Mouse (Mus musculus) left cerebral cortex, postnatal 36 days (tissue): ENCODE results near the gene Olfr876. TPM values are rescaled to one million over a fixed set of nuclear protein-coding genes. Genes with fewer than 3 reads are reported as not detected.
A peak's percentile ranks its signal among the peaks of the same experiment; 100 is the strongest.
"Not testable (repeated sequence)": the region's sequence is repeated elsewhere in the genome, so short reads cannot be mapped to it uniquely, and the experiment has no call there.

Experiments
- DNase-seq, 2 experiments: peaks; one replicate each; pipeline ENCODE4 v3.0.0; 2021 to 2022; ENCODE audit warnings: low spot score in 2 of 2, mixed read lengths in 1 of 2
- intact Hi-C: fragments of 180-260 bp; cut with DNase I; formaldehyde crosslinking; loops from one replicate; pipeline ENCODE4 v1.15.1; 2025
- total RNA-seq, 2 experiments: library from RNA; stranded (reverse); gene quantifications; 2 replicates each; pipeline ENCODE4 v1.2.3; 2021

The Olfr876 gene
- total RNA-seq = not detected

DNA sequence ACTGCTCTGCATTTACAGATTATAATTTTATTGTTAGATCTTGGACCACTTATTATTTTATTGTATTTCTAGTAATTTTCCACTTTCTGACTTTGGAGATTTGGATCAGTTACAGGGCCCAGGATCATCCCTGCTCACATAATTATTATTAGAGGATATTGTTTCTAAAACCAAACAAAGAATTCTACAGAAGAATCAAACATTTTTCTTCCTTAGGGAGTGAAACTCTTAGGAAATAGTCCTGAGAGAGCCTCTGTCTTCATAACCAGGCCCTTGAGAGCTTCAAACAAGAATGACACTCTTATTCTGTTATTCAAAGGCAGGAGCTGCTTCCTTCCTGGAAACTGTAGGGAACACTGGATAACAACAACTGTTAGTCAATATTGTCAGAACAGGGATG lies at the start of gene Olfr876:
Gene Olfr876 (plus strand): TSS at position 301 of the 400 bp plus-strand sequence.
- no peak for DNase-seq
- intact Hi-C loops = no loop called here

DNA sequence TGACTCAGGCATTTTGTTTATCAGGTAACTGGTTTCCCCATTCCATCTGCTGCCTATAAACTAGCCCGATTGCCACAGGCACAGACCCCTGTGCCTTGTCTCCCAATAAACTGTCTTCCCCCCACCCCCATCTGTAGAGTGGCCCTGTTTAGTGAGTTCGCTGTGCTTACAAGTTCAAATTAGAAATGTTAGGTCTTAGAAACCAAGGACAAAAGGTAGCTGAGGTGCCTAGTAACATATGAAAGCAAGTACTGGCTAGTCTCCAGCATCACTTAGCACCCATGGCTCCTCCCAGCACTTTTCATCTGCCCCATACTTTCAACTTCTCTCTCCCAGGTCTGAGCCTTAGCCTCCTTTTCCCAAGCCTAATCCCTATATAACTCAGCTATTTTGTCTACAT lies 41.1 kb upstream of the Olfr876 start:
- intact Hi-C loops = no loop called here

DNA sequence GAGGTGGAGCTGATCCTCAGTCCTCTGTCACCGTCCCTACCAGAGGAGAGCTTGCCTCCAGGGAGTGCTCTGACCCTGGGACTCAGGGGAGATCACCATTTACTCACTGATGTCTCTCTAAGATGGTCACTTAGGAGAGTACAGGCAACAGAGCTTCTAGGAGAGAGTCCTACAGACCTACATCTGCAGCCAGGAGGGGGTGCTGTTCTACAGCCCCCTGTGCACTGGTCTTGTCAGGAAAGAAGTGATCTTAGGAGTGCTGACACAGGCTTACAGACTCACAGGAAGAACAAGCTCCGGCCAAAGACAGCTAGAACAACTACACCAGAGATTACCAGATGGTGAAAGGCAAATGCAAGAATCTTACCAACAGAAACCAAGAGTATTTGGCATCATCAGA lies 40.3 kb upstream of the Olfr876 start:
- intact Hi-C loops = no loop called here
- no peak for DNase-seq

More for the DNA sequence above, 41.1 kb upstream of the Olfr876 start:
- DNase-seq = no peak

DNA sequence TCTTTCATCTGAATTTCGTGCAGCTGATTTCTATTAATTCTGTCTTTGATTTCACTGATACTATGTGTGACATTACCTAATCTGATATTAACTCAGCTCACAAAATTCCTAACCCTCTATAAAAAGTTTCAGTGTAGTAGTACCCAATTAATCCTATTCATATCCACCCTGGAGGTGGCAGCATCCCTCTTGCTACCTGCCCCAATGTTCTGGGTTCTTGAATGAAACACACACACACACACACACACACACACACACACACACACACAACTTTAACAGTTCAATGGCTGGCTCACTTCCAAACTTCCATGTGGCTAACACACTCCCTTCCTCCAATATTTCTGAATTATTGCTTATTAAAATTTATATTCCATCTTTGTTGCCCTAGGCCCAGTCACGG lies 32.2 kb upstream of the Olfr876 start:
- DNase-seq = no peak
- intact Hi-C loops = no loop called here

DNA sequence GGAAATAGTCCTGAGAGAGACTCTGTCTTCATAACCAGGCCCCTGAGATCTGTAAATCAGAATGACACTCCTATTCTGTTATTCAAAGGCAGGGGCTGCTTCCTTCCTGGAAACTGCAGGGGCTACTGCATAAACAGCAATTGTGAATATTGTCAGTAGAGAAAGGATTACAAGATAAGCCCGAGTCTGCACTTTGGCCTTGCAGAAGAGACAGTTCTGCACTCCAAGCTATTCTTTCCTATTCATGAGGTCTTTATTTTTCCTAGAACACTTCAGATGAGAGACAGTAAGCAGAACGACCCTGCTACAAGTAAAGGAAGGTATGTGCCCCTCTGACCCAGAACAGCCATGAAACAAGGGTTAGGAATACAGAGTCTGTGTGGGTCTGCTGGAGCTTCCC lies 31.1 kb upstream of the Olfr876 start, which contains the start of gene Olfr875:
Gene Olfr875 (plus strand): TSS at position 99 of the 400 bp plus-strand sequence.
- intact Hi-C loops = no loop called here
- DNase-seq = no peak

DNA sequence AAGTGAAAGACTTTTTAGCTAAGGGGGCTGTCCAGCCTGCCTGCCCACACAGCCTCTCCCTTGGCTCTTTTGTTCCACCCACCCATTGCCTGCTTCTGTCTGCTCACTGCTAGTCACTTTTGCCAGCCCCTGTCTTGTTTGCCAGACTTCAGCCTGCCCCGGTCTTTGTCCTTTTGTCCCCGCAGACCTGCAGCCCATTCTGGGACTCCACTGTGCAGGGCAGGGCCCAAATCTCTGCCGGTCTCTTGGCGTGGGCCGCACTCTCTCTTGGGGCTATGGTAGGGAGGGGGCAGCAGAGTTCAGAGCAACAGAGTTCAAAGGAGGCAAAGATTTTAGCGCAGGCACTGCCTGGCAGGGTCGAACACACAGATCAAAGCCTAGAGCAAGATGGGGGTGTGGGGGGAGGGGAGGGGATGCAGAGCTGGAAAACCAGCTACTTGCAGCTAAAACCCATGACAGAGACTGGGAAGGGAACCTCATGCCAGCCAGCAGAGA lies 20.0 kb upstream of the Olfr876 start:
- DNase-seq = peak in 1 of 2 experiments; percentile 10
- intact Hi-C loops = no loop called here

DNA sequence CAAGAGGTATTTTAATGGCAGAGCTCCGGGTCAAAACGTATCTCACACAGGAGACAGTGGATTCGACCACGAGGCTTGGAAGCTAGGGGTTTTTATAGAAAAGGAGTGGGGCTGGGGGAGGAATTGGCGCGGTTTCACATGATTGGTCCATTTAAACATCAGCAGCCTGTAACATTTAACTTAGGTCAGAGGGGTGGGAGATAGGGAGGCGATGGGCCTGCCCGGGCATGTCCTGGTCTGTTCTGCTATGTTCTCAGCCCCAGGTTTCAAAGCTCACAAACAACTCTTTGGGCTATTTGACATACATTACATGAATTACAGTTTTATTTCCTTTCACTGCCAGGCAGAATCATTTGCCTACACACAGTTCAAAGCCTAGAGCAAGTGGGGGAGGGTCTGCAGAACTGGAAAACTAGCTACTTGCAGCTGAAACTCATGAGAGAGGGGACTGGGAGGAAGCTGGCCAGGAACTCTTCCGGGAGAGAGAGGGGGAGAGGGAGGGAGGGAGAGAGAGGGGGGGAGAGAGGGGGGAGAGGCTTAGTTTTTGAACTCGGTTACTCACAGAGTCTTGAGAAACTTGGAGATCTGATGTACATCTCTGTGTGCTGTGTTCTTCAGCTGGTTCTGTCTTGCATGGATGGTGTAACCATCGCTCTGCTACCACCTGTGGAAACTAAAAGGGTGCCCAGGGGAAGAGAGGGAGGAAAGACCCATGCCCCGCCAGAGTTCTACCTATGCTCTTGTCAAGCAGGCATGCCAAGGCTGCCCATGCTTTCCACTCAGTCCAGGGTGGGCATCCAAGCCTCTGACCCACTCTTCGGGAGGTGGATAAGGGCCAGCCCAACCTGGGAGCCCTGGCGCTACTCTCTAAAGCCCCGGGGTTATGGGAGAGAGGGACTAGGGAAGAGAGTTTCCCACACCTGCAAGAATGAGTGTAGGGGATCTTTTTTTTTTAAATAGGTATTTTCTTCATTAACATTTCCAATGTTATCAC lies 19.1 kb upstream of the Olfr876 start:
- DNase-seq, intact Hi-C loops: not testable (repeated sequence)

DNA sequence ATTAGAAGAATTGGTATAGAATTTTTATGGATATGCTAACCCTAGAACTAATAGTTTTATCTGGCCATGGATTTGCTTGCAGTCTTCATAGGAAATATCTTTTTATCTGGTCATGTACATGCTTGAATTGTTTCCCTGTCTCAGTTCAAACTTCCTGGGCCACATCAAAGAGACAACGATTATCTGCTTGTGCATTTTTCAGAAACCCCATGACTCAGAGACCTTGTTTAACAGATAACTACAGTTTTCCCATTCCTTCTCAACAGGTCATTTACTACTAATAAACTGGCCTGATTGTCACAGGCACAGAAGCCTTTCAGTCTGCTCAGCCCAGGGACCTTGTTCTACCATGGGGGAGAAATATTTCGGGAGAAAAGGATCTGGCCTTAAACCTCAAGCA lies 16.4 kb upstream of the Olfr876 start:
- no peak for DNase-seq
- intact Hi-C loops = no loop called here

DNA sequence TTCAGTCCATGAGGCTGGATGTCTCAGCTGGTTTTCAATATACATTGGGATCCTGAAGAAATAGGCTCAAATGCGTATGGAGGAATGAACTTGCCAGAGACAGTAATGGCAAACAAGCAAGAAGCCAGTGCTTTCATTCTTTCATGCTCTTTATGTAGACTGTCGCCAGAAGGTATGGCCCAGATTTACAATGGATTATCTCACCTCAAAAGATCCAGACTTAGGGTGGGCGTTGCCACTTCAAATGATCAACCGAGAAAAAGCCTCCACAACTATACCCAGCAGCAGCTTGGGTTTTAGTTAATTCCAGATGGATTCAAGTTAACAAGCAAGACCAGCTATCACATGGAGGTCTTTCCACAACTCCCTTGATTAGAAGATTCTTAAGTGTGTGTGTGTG lies 776 bp upstream of the Olfr876 start:
- intact Hi-C loops = no loop called here
- no peak for DNase-seq

DNA sequence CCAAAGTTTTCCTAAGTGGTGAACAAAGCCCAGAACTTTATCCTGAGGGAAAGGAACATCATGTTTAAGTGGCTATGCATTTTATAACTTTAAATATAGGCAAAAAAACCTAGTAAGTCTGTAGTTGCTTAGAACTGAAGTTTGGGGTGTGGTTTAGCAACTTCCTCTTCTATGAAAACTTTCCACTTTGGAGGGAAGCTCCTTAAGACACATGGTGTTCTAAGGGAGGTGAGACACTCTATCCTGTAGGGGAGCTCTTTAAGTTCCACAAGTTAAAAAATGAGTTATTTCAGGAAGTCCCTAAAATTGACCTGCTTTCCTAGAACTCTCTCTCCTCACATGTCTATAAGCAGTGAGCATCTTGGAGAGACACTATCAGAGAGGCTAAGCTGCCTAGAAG lies 4.4 kb downstream of the Olfr876 start:
- intact Hi-C loops = no loop called here
- no peak for DNase-seq

DNA sequence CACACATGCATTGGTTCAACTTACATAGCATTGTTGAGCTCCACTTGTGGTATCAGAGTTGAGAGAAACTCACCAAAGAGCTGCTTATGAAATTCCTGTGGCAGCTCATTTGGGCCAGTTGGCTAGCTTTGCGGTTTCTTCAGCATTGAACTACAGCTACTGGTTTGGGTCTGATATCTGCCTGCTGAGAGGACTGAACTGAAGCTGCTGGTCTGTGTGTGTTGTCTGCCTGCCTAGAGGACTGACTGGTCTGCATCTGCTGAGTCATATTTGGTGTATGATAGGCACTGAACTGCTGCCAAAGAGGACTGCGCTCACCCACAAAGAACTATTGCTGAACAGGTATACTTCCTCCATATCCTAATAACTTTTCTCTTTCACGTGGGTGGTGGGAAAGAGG lies 5.6 kb downstream of the Olfr876 start:
- no peak for DNase-seq
- intact Hi-C loops = no loop called here

DNA sequence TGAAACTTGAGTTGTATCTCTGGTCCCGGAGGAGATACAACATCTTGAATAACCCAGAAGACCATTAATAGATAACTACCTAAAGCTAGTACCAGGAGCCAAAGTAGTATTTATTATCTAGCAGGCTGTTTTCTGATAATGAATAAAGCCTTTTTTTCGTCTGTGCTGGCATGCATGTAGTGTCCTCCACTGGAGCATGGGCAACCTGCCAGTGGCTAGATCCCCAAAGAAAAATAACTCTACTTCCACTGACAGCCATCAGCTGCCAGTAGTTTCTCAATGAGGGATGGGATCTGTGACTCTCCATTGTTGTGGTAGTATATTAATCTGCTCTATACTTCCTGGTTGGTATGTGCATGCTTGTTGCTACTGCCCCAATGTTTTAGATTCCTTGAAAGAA lies 6.1 kb downstream of the Olfr876 start:
- intact Hi-C loops = no loop called here
- no peak for DNase-seq

DNA sequence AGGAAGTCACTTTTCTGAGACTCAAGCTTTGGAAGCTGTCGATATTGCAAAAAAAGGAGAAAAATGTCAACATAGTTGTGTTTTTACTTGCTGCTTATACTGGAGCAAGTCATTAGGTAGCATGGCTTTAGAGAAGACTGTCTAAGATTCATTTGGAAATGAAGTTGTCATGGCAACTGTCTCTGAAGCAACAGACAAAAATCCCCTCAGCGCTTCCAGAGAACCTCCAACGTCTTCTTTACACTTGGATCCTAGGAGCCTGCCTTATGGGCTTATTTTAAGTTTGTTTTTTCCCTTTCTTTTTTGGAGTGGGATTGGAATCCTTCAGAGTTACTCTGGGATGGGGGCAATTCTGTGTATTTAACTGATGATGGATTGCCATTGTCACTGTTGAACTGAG lies 11.9 kb downstream of the Olfr876 start:
- intact Hi-C loops = loop anchor here (10.0 kb wide), 1 partner anchor 140 kb away; no protein-coding TSS in a partner anchor
- no peak for DNase-seq

DNA sequence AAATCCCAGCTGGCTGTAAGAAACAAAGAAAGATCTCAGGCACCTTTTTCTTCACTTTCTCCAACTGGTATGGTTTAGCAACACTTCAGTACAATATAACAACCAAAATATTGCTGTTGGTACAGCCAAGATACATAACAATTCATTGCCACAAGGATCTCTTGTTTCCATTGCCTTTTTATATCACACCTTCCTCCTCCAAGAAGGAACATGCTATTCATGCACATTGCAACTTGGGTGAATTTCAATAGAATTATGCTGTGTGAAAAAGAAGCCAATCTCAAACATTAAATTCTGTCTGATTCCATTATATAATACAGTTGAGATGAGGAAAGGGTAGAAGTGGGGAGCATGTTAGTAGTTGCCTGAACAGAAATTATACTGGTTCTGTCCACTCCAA lies 27.1 kb downstream of the Olfr876 start:
- DNase-seq = no peak
- intact Hi-C loops = loop anchor here (5.0 kb wide), 1 partner anchor 77 kb away; no protein-coding TSS in a partner anchor

DNA sequence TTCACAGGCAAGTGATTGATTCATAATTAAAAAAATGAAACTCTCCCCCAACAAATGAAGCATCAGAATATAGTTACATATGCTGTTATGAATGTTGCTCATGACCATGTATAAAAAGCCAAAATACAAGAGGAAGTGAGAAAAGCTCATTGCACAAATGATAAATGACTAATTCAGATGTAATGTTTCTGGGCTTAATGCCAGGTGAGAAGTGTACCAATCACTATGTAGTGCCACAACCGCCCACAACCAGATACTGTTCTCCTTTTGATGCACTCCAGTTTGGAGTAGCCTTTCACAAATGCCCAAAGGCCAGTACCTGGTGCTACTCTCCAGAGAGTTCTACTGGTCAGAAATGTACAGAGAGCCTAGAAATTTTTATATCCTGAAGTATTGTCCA lies 30.5 kb downstream of the Olfr876 start:
- intact Hi-C loops = loop anchor here (5.0 kb wide), 1 partner anchor 74 kb away; no protein-coding TSS in a partner anchor

DNA sequence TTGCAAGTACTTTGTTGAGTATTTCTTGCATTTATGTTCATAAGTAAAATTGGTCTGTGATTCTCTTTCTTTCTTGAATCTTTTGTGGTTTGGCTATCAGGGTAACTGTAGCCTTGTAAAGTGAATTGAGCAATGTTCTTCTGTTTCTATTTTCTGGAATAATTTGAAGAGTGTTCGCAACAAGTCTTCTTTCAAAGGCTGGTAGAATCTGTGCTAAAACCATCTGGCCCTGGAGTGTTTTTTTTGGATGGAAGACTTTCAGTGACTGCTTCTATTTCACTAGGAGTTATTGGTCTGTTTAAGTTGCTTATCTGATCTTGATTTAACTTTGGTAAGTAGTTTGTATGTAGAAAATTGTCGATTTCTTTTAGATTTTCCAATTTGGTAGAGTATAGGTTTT lies 46.4 kb downstream of the Olfr876 start:
- intact Hi-C loops = no loop called here
- DNase-seq = no peak

More for the DNA sequence above, 30.5 kb downstream of the Olfr876 start:
- no peak for DNase-seq

DNA sequence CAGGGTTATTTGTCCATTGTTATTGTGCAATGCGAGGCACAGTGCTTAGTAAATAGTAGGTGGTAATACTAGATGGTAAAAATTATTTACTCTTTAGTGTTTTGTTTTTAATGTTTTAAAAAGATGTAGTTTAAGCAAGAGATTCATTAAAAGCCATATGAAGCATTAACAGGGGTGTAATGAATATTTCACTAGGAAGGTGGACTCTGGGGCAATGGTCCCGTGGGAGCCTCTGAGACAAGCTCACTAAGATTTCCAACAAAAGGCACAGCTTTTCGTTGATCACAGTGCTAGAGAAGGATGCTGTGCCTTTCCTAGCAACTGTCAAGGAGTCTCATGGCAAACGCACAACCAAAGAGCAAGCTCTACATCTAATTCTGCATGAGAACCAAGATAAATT lies 51.1 kb downstream of the Olfr876 start, which contains the start of gene Olfr877:
Gene Olfr877 (plus strand): TSS at position 301 of the 400 bp plus-strand sequence.
- no peak for DNase-seq
- intact Hi-C loops = no loop called here
